Mouse (Mus musculus) heart, postnatal 0 days (tissue): Measurements from ENCODE around the gene E130114P18Rik.

Experiments used
- CTCF ChIP-seq: IDR thresholded peaks from 2 replicates; pipeline ENCODE4 v1.5.1; 2016; ENCODE audit warnings: antibody characterized with exemption, control low read depth, low read depth
- EP300 ChIP-seq: IDR thresholded peaks from 2 replicates; pipeline ENCODE4 v1.6.1; 2016; ENCODE audit warnings: antibody characterized with exemption, low read depth

GRCm38 (mm10) chr4:97671911-97672310 is 106.0 kb downstream of the E130114P18Rik start:
- no peak for TF ChIP-seq EP300
- TF ChIP-seq CTCF, result no peak
